Comparison of ENCODE assay signal across 29 mouse cellular contexts in genomic region chr12:29433936-29434335, GRCm38 (mm10).
DNase-seq lines count a peak whose midpoint lies in the region.
"Had no signal": no experiment of that assay in that cellular context is flagged by ENCODE, and none has a peak within 500 bp of the region (broad histone marks: within the 10 kb centered on the region; RNA-seq: fewer than 3 reads in every experiment).

No protein-coding gene starts in this region.

- no peaks in the 10 kb centered on the region for H3K36me3 ChIP-seq in midbrain, embryonic 10.5 days
- H3K36me3 ChIP-seq: embryonic facial prominence, embryonic 13.5 days; forebrain, embryonic 10.5 days; heart, embryonic 10.5 days; heart, embryonic 15.5 days; hindbrain, embryonic 12.5 days; intestine, embryonic 15.5 days had no signal

- H3K4me1 ChIP-seq in midbrain, embryonic 10.5 days = no peaks in the 10 kb centered on the region
- H3K4me1 ChIP-seq: embryonic facial prominence, embryonic 13.5 days; forebrain, embryonic 10.5 days; heart, embryonic 10.5 days; heart, embryonic 15.5 days; hindbrain, embryonic 12.5 days; intestine, embryonic 15.5 days had no signal

- H3K27ac ChIP-seq in midbrain, embryonic 10.5 days (replicated peaks) = no peak overlapping the region
- H3K27ac ChIP-seq: embryonic facial prominence, embryonic 13.5 days; forebrain, embryonic 10.5 days; heart, embryonic 10.5 days; heart, embryonic 15.5 days; hindbrain, embryonic 12.5 days; hindbrain, postnatal 0 days; intestine, embryonic 15.5 days; kidney, postnatal 0 days; left cerebral cortex, adult 2 months; liver, embryonic 14.5 days; macrophage had no signal

- H3K27me3 ChIP-seq in midbrain, embryonic 10.5 days (ENCODE audit: low read depth, poor library complexity, severe bottlenecking) = no peaks in the 10 kb centered on the region
- H3K27me3 ChIP-seq: embryonic facial prominence, embryonic 13.5 days; heart, embryonic 15.5 days; hindbrain, embryonic 12.5 days; intestine, embryonic 15.5 days had no signal

- H3K4me3 ChIP-seq in midbrain, embryonic 10.5 days = no peak overlapping the region
- H3K4me3 ChIP-seq: embryonic facial prominence, embryonic 13.5 days; forebrain, embryonic 10.5 days; heart, embryonic 10.5 days; heart, embryonic 15.5 days; hindbrain, embryonic 12.5 days; intestine, embryonic 15.5 days; left cerebral cortex, adult 2 months had no signal

- intact Hi-C loops in left cerebral cortex, postnatal 10 days (cut with DNase I) = no loop called here

- 95% methylated on average over 3 of the region's 3 CpGs for WGBS in midbrain, embryonic 10.5 days

- peak; percentile 6 to 12 for DNase-seq in cerebellum, postnatal 10 days
- no peak for DNase-seq in cerebellum, postnatal 36 days
- DNase-seq in left cerebral cortex, postnatal 10 days (ENCODE audit: extremely low spot score in 1 of 2, low spot score in 2 of 2) = peak; percentile 11 to 36
- DNase-seq in left cerebral cortex, adult 8-10 months (ENCODE audit: low spot score in 2 of 2) = no peak
- peak; percentile 24 for DNase-seq in adrenal gland, postnatal 14 days
- peak; percentile 22 to 48 for DNase-seq in adrenal gland, postnatal 36 days
- no peak for DNase-seq in midbrain, embryonic 10.5 days (ENCODE audit: low spot score)
- DNase-seq: cerebellum, adult 11 months; cerebellum, adult 9-10 months; gastrocnemius, postnatal 10 days; heart, postnatal 36 days; kidney, adult 2 months; kidney, postnatal 4 days; liver; lung, adult 2 months; lung, postnatal 10 days; midbrain, embryonic 14.5 days; thymus, postnatal 4 days had no signal

- H3K9me3 ChIP-seq in midbrain, embryonic 10.5 days (replicated peaks) = no peaks in the 10 kb centered on the region
- H3K9me3 ChIP-seq: embryonic facial prominence, embryonic 13.5 days; forebrain, embryonic 10.5 days; heart, embryonic 10.5 days; heart, embryonic 15.5 days; hindbrain, embryonic 12.5 days; intestine, embryonic 15.5 days had no signal

Comparison
In these comparisons a context has a peak if more than half of its experiments do, and no peak if none do; other contexts are left out.
1. DNase-seq: peak in cerebellum, postnatal 10 days (2 of 2), left cerebral cortex, postnatal 10 days (2 of 2), adrenal gland, postnatal 14 days (single experiment) and adrenal gland, postnatal 36 days (2 of 2); none in cerebellum, postnatal 36 days (0 of 2), left cerebral cortex, adult 8-10 months (0 of 2) and midbrain, embryonic 10.5 days (single experiment).